Comparison of ENCODE assay signal across 25 mouse cellular contexts in genomic region chr5:120769396-120769795, GRCm38 (mm10). TPM values are rescaled to one million over a fixed set of nuclear protein-coding genes. Genes with fewer than 3 reads are reported as not detected.
DNase-seq lines count a peak whose midpoint lies in the region; ATAC-seq lines count a peak whose summit lies in the region.
"Had no signal": no experiment of that assay in that cellular context is flagged by ENCODE, and none has a peak within 500 bp of the region (broad histone marks: within the 10 kb centered on the region; RNA-seq: fewer than 3 reads in every experiment).

No protein-coding gene starts in this region.

- ATAC-seq in common myeloid progenitor, adult 5-6 weeks (replicated peaks; ENCODE audit: low read depth, poor library complexity, severe bottlenecking), result peak; percentile 61; the same call in 1 of the 2 replicates
- peak; percentile 97 for ATAC-seq in megakaryocyte progenitor cell, adult 5-6 weeks (replicated peaks; ENCODE audit: poor library complexity)
- ATAC-seq: activated CD4-positive, CD25-positive, alpha-beta regulatory T cell, adult 4 months; CD4-positive, CD25-positive, alpha-beta regulatory T cell, adult 4 months; forebrain, embryonic 13.5 days; intestine, embryonic 15.5 days; Patski had no signal

- DNase-seq in spleen, postnatal 36 days (ENCODE audit: low spot score in 2 of 2), result peak; percentile 37 to 59
- no peak for DNase-seq in spleen, postnatal 14 days (ENCODE audit: low spot score in 2 of 2)
- no peak for DNase-seq in cerebellum, adult 8-10 months
- DNase-seq in thymus, postnatal 0 days (ENCODE audit: low spot score), result no peak
- DNase-seq: adrenal gland, postnatal 14 days; cerebellum, adult 18-20 months; cerebellum, postnatal 10 days; embryo, embryonic 11 days; gastrocnemius, adult 2 months; gastrocnemius, postnatal 36 days; heart, adult 11 months; heart, postnatal 10 days had no signal

RNA-seq across cellular contexts. Expression of gene Oas3, which starts 8.1 kb away (rescaled TPM):
- 1.9 and 4.8 TPM in 2 replicates for total RNA-seq in common myeloid progenitor, adult 5-6 weeks (2017)
- 1.1 and 1.5 TPM in 2 replicates for total RNA-seq in megakaryocyte progenitor cell, adult 5-6 weeks (2015)
- 1.1 and 1.3 TPM in 2 replicates for total RNA-seq in megakaryocyte progenitor cell, adult 5-6 weeks (2017)
- polyA plus RNA-seq in thymus, postnatal 0 days (2015; fragmentation: Nextera tagmentation; extraction: Ambion mirVana), result 1.7 and 1.9 TPM in 2 replicates
- total RNA-seq: gastrocnemius, postnatal 36 days had no signal
- polyA plus RNA-seq: embryonic facial prominence, embryonic 11.5 days had no signal

RNA-seq across cellular contexts. Expression of gene Oas2, which starts 19.7 kb away (rescaled TPM):
- 0.64 and 0.68 TPM in 2 replicates for total RNA-seq in common myeloid progenitor, adult 5-6 weeks (2017)
- 1.6 and 2.9 TPM in 2 replicates for total RNA-seq in megakaryocyte progenitor cell, adult 5-6 weeks (2015)
- total RNA-seq in megakaryocyte progenitor cell, adult 5-6 weeks (2017), result 0.12 and 0.30 TPM in 2 replicates
- polyA plus RNA-seq in thymus, postnatal 0 days (2015; fragmentation: Nextera tagmentation; extraction: Ambion mirVana), result 0.62 and 0.86 TPM in 2 replicates
- polyA plus RNA-seq: Patski had no signal

RNA-seq across cellular contexts. Expression of gene Oas1e, which starts 25.9 kb away (rescaled TPM):
- not detected in 2 replicates for total RNA-seq in common myeloid progenitor, adult 5-6 weeks (2017)
- total RNA-seq in megakaryocyte progenitor cell, adult 5-6 weeks (2015), result not detected in 2 replicates
- total RNA-seq in megakaryocyte progenitor cell, adult 5-6 weeks (2017), result not detected in 2 replicates
- polyA plus RNA-seq in thymus, postnatal 0 days (2015; fragmentation: Nextera tagmentation; extraction: Ambion mirVana), result 0.39 and 0.64 TPM in 2 replicates
- total RNA-seq: adrenal gland, adult 18-20 months; adrenal gland, postnatal 14 days; G1E; gastrocnemius, adult 2 months; gastrocnemius, postnatal 36 days; heart, postnatal 10 days had no signal
- polyA plus RNA-seq: activated CD4-positive, CD25-positive, alpha-beta regulatory T cell, adult 4 months; CD4-positive, CD25-positive, alpha-beta regulatory T cell, adult 4 months; embryonic facial prominence, embryonic 11.5 days; embryonic facial prominence, embryonic 15.5 days; forebrain, embryonic 13.5 days; G1E; heart, embryonic 14.5 days; intestine, embryonic 15.5 days; Patski had no signal

RNA-seq across cellular contexts. Expression of gene Oas1c, which starts 42.9 kb away (rescaled TPM):
- total RNA-seq in common myeloid progenitor, adult 5-6 weeks (2017), result 0.78 and 3.1 TPM in 2 replicates
- 0.83 and 1.6 TPM in 2 replicates for total RNA-seq in megakaryocyte progenitor cell, adult 5-6 weeks (2015)
- 2.4 and 6.3 TPM in 2 replicates for total RNA-seq in megakaryocyte progenitor cell, adult 5-6 weeks (2017)
- polyA plus RNA-seq in thymus, postnatal 0 days (2015; fragmentation: Nextera tagmentation; extraction: Ambion mirVana), result 1.9 and 2.1 TPM in 2 replicates

RNA-seq across cellular contexts. Expression of gene Dtx1, which starts 57.7 kb away (rescaled TPM):
- not detected in 2 replicates for total RNA-seq in common myeloid progenitor, adult 5-6 weeks (2017)
- 0.10 TPM in 1 of 2 replicates, not detected in the other for total RNA-seq in megakaryocyte progenitor cell, adult 5-6 weeks (2015)
- not detected in 2 replicates for total RNA-seq in megakaryocyte progenitor cell, adult 5-6 weeks (2017)
- 43.4 and 43.7 TPM in 2 replicates for polyA plus RNA-seq in thymus, postnatal 0 days (2015; fragmentation: Nextera tagmentation; extraction: Ambion mirVana)
- total RNA-seq: hematopoietic stem cell, adult 5-6 weeks had no signal

Comparison
In these comparisons a context has a peak if more than half of its experiments do, and no peak if none do; other contexts are left out.
1. DNase-seq: peak in spleen, postnatal 36 days (2 of 2); none in spleen, postnatal 14 days (0 of 2), cerebellum, adult 8-10 months (single experiment) and thymus, postnatal 0 days (single experiment).